Mouse (Mus musculus) lung, adult 2 months (tissue): Measurements from ENCODE around the gene Cntfr.

Source experiments
- CTCF ChIP-seq: fragments of 200-500 bp; IDR thresholded peaks from 2 replicates; pipeline ENCODE4 v1.5.1; 2011; ENCODE audit warnings: mild to moderate bottlenecking, low read length, control low read depth; ENCODE audit not compliant: insufficient read depth
- POLR2A ChIP-seq: fragments of 200-500 bp; IDR thresholded peaks from 2 replicates; pipeline ENCODE4 v1.6.1; 2011; ENCODE audit warnings: low read depth, mild to moderate bottlenecking, control low read depth, low read length, borderline replicate concordance; ENCODE audit errors: extremely low read depth

DNA sequence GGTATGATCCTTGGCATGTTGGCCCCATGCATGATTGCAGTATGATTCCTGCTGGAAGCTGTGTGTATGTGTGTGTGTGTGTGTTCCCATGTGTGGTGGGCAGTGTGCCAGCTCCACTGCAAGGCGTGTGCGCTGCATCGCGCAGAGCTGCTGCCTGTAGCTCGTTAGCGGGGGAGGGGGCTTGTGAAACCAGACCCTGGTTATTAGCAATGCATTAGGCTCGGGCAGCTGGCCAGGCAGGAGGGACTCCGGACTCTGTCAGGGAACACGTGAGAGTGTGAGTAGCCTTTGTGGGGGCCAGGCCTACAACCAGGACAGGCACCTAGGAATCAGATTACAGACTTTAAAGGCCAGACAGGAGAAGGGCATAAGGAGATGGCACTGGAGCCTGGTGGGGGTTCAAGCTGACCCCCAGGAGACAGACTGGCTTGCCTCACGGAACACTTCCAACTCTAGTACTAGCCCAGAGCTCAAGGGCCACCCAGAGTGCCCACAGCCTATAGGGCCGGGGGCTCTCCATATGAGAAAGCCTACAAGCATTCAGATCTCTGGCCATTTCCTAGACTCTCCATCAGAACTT, 35.9 kb downstream of the Cntfr start:
- TF ChIP-seq CTCF (no peak), POLR2A (no peak)
